Mouse (Mus musculus) adrenal gland, postnatal 14 days (tissue): Measurements from ENCODE around the gene Slc9a3r2. TPM values are rescaled to one million over a fixed set of nuclear protein-coding genes. Genes with fewer than 3 reads are reported as not detected.
"Not testable (repeated sequence)": the region's sequence is repeated elsewhere in the genome, so short reads cannot be mapped to it uniquely, and the experiment has no call there.

Experiments
- DNase-seq: peaks from one replicate; pipeline ENCODE4 v3.0.0; 2021; ENCODE audit warnings: mixed read lengths
- long read RNA-seq, 2 experiments: library from polyadenylated mRNA; stranded (forward); transcript quantifications; one replicate each; pipeline ENCODE4 v2.0.0; 2021
- total RNA-seq: library from RNA; stranded (reverse); gene quantifications from 2 replicates; pipeline ENCODE4 v1.2.3, GENCODE M21; 2021

Slc9a3r2 gene
- 90.2 and 99.1 TPM in 2 replicates for total RNA-seq
- long read RNA-seq, experiment 1, transcript Slc9a3r2-201 (7 exons, 2,136 nt): major isoform, 97 of 164 reads
- long read RNA-seq, experiment 1, transcript Slc9a3r2-203 (6 exons, 1,840 nt): minor isoform, 6 of 164 reads
- long read RNA-seq, experiment 1, transcript Slc9a3r2-202 (6 exons, 1,717 nt): minor isoform, 21 of 164 reads
- long read RNA-seq, experiment 1, partial matches to known transcripts: 6 of 164 reads
- long read RNA-seq, experiment 1, other reads (novel, unspliced or antisense): 28 of 164 reads
- long read RNA-seq, experiment 2, transcript Slc9a3r2-202 (6 exons, 1,717 nt): minor isoform, 27 of 180 reads
- long read RNA-seq, experiment 2, transcript Slc9a3r2-201 (7 exons, 2,136 nt): major isoform, 88 of 180 reads
- long read RNA-seq, experiment 2, transcript Slc9a3r2-203 (6 exons, 1,840 nt): minor isoform, 6 of 180 reads
- long read RNA-seq, experiment 2, partial matches to known transcripts: 6 of 180 reads
- long read RNA-seq, experiment 2, other reads (novel, unspliced or antisense): 47 of 180 reads

DNA sequence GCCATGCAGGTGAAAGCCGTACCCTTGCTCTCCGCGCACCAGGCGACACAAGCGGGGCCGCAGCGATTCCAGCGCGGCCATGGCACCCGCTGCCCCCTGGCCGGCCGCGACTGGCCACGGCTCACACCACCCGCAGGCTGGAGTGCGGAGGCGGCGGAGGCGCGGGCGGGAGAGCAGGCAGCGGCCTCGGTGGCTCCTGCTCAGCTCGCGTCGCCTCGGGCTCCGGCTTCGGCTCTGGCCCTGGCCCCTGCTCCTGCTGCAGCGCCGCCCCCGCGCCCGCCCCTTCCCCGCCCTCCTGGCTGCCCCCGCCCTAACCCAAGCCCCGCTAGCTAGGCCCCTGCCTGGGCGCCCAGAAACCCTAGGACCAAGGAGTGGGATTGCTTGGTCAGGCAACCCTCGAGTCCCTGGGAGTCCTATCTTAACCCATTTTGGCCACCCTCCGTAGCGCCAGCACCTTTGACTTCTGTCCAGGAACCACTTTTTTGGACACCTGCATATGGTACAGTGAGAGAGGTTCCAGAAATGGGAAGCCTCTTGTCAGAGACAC is at the start of gene Slc9a3r2:
Gene Slc9a3r2, minus strand, starts transcription at position 258 of the 547 bp plus-strand sequence.
- DNase-seq: peak; percentile 73

DNA sequence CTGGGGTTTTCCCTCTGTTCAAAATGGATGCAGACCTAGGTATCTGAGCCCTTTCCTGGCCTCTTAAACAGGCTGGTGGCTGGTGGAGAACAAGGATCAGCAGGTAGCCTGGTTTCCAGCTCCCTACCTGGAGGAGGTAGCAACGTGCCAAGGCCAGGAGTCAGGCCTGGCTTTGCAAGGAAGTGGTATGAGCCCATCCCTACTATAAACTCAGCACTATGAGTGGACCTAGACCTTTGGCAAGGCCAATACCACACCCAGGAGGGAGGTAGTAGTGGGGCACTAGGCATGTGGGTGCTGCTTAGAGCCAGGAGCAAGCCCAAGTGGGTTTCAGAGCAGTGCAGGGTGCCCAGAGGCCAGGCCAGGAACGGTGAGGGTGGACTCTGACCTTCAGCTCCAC is 49.3 kb upstream of the Slc9a3r2 start:
- no peak for DNase-seq

DNA sequence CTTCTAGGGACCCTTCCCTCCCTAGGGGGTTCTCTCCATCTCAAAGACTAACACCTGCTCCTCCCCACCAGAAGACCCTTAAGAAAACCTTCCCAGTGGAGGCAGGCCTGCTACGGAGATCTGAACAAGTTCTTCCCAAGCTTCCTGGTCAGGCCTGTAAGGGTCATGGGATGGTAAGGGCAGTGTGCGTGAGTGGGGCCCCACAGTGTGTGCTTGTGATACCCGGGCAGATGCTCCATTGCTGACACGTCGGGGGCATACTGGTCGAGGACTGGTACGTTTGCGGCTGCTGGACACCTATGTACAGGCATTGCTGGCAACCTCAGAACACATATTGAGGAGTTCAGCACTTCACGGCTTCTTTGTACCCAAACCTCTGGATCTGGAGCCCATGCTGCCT is 48.6 kb upstream of the Slc9a3r2 start:
- DNase-seq: no peak

GRCm38 (mm10) chr17:24697985-24698384 is 47.9 kb upstream of the Slc9a3r2 start:
- DNase-seq: no peak

DNA sequence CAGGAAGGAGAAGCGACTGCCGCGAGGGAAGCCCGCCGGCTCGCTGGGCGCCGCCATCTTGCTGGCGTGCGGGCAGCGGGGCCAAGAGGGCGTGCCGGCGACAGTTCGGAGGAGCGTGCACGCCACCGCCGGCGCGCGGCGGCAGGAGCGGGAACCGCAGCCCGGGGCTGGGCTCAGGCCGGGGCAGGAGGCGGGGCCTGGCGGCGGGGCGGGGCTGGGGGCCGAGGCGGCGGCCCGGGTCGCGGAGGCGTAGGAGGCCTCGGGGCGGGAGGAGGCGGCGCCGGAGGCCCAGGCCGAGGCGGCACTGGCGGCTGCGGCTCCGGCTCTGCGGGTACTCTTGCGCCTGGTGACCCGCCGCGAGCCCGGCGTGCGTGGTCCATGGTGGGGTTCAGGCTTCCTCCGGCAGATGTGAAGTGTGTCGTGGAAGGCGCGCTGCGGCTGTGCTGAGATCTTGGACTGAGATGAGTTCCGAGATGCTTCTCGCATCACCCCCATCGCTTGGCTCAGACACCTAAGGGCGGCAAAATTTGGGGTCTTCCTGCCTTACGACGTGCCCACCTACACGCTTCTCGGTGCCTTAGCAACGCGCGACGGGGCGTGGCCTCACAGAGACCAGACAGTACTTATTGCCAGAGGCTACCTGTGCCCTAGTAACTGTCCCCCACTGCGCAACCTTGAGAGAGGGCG is 46.0 kb upstream of the Slc9a3r2 start, which contains the start of the genes Gfer and Noxo1:
Gene Gfer, minus strand, starts transcription at position 146 of the 687 bp plus-strand sequence.
Gene Noxo1, plus strand, starts transcription at position 224 of the 687 bp plus-strand sequence.
- peak; percentile 95 for DNase-seq

- DNase-seq: no peak
Measured at GRCm38 (mm10) chr17:24695326-24696010, 45.3 kb upstream of the Slc9a3r2 start.

- no peak for DNase-seq
Measured at GRCm38 (mm10) chr17:24692385-24692784, 42.3 kb upstream of the Slc9a3r2 start.

DNA sequence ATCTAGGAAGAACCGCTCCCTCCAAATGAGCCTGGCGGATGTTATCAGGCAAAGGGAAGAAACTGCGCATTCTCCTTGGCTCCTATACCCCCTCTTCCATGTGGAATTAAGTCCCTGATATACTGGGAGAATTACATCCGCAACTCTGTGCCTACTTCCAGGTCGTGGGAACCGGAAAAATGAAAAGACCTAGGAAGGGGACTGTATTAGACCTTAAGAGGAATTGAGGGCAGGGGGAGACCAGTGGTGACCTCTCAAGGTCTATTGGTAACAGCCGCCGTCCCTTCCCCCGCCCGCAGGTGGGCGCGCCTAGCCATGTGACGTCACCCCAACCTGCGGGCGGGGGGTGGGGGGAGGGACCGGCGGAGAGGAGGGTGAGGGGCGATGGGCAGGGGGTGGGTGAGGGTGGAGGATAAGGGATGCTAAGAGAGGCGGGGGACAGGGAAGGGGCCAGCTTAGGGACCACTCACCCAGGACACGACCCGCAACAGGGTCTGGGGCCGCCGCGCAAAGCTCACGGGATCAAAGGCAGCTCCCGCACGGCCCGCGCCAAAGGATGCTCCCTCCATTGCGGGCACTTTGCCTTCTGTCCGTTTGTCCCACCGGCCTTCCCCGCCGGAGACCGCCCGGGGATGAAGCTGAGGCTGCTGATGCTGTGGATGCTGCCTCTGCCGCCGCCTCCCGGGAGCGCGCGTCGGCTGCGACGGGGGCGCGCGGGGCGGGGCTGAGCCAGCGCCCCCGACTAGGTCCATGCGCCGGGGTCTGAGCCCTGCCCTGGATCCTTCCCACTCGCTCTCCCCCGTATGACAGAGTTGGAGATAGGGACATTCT is 39.3 kb upstream of the Slc9a3r2 start, which contains the start of gene Syngr3:
Gene Syngr3, minus strand, starts transcription at position 705 of the 831 bp plus-strand sequence.
- no peak for DNase-seq

DNA sequence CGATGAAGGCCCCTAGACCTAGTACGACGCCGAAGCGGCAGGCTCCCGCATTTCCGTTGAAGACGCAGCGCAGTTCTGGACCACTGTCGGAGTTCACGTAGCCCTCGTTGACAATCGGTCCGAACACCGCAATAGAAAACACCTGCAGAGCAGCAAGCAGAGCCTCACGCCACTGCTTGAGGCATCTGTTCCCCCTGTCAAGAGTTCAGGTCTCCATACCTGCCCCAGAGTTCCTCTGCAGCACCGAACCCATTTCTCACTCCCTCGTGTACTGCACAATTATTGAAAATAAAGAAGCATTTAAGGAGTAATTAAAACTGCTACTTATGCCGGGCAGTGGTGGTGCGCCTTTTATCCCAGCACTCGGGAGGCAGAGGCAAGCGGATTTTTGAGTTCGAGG is 37.5 kb upstream of the Slc9a3r2 start:
- DNase-seq: no peak

DNA sequence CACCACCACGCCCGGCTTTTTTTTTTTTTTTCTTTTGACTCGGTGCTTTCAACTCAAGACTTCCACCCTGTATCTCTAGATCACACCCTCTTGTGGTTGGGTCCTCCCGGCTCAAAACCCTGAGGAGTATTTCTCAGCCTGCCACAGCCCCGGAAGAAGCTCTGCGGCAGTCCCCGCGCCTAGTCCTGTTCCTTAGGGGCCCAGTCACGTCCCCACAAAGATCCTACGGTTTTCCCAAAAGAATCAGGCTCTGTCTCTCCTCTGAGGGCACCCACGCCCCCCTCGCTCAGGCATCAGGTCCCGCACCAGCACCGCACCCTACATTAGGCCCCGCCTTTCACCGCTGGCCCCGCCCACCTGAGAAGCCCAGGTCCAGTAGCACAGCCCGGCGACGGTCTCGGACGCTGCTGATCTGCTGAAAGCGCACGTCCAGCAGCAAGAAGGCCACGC is 37.0 kb upstream of the Slc9a3r2 start:
- DNase-seq: peak; percentile 76

DNA sequence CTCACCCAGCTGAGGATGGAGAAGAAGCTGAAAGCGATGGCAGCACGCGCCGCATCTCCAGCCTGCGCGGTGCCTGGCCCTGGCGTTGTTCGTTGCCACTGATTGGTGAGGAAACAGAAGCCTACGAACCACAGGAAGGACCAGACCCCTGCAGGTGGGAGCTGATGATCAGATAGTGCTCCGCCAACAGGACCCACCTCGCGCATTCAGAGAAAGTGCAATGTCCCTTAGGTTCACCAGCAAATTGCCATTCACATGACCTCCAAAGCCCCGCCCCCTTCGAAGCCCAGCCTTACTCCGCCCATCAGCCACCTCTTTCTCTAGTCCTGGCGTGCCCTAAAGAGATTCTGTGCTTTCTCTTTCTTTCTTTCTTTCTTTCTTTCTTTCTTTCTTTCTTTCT is 36.4 kb upstream of the Slc9a3r2 start:
- peak; percentile 76 for DNase-seq

GRCm38 (mm10) chr17:24677500-24678080 is 27.5 kb upstream of the Slc9a3r2 start:
- no peak for DNase-seq

GRCm38 (mm10) chr17:24676877-24677276 is 26.8 kb upstream of the Slc9a3r2 start:
- DNase-seq: no peak

DNA sequence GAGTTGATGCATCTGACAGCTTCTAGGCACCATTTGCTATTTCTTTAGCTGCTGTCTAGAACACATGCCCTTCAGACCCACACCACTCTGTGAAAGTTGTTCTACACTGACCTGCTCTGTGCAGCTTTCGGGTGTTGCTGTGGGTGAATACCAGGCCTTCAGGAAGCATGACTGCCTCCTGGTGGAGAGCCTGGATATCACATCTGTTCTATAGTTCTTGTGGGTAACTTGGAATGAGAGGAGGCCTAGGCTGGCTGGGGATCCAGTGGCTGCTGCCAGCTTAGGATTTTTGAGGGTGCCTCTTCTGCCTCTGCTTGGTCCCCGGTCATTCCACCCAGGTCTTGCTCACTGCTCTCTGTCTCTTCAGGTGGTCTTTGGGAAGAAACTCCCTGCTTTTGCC is 26.1 kb upstream of the Slc9a3r2 start:
- peak; percentile 83 for DNase-seq

- DNase-seq: no peak
Measured at GRCm38 (mm10) chr17:24674277-24674676, 24.1 kb upstream of the Slc9a3r2 start.

- DNase-seq: peak; percentile 85
Measured at GRCm38 (mm10) chr17:24672141-24672540, 22.0 kb upstream of the Slc9a3r2 start.

- no peak for DNase-seq
Measured at GRCm38 (mm10) chr17:24671346-24671745, 21.2 kb upstream of the Slc9a3r2 start.

DNA sequence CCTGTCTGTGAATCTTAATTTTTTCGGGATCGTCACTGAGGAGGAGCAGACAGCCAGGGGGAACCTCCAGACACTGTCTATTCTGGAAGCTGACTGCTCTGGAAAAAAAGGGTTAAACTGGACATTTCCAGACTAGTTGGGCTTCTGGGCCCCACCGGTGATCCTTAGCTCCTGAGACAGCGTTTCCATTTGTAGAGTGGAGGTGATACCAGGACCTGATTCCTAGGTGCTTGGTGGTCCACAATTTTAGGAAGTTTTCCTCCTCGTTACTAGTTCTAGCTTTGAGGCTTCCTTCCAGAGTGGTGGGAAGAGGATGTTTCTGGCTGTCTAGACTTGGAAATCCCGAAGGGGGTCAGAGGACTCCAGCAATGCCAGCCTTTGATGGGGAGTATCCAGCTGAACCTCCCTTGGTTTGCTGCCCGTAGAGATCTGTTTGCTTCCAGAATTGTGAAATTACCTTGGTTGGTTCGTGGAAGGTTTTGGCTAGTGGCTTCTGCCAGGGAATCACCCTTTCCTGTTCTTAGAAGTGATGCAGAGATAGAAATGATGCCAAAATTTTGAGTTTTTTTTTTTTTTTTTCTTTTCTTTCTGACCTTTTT is 20.2 kb upstream of the Slc9a3r2 start:
- peak; percentile 29 for DNase-seq

GRCm38 (mm10) chr17:24669545-24670245 is 19.6 kb upstream of the Slc9a3r2 start, which contains the start of gene Zfp598:
Gene Zfp598, plus strand, starts transcription at chr17:24669687.
- DNase-seq: peak; percentile 98

DNA sequence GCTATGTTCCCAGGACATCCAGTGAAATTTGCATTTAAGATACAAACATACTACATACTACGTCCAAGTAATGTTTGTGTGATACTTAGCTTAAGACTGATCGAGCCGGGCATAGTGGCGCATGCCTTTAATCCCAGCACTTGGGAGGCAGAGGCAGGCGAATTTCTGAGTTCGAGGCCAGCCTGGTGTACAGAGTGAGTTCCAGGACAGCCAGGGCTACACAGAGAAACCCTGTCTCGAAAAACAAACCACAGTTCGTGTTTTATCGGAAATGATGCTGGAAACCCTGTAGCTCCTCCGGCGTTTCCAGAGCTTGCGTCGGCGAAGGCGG is 19.1 kb upstream of the Slc9a3r2 start:
- not testable (repeated sequence) for DNase-seq
